Mouse (Mus musculus): ENCODE data around the gene Vil1.

DNA sequence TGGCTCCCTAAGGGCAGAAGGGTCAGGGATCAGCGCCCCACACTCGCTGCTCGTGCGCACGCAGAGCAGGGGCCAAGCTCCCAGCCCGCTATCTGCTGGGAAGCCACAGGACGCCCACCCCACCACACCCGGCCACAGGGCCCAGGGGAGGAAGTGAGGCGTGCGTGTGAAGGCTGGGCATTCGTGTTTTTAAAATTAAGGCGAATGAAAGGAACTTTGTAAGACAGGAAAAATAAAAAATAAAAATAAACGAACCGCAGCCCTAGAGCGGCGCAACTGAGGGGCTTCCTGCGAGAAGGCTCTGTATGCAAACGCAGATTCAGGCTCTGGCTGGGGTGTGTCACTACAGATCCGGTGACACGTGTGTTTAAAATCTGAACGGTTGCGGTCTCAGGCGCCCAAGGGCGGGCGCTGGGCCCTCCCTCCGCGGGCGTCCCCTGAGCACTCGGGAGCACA, 19.3 kb upstream of the Vil1 start:
- TF ChIP-seq GATA1 (IDR thresholded peaks at IDR 0.05; ENCODE audit: low read length), result no peak
- TF ChIP-seq TAL1 (IDR thresholded peaks at IDR 0.05; ENCODE audit: low read length), result no peak

Measured in erythroblast, embryonic 14.5 days (primary cell).